Mouse (Mus musculus) embryo, embryonic 10 days (tissue): ENCODE measurements around the gene Upf3b.
"Not testable (repeated sequence)": the region's sequence is repeated elsewhere in the genome, so short reads cannot be mapped to it uniquely, and the experiment has no call there.

Experiments
- DNase-seq: peaks from one replicate; pipeline ENCODE4 v3.0.0-alpha.2; 2015; ENCODE audit warnings: low spot score

Upf3b gene

DNA sequence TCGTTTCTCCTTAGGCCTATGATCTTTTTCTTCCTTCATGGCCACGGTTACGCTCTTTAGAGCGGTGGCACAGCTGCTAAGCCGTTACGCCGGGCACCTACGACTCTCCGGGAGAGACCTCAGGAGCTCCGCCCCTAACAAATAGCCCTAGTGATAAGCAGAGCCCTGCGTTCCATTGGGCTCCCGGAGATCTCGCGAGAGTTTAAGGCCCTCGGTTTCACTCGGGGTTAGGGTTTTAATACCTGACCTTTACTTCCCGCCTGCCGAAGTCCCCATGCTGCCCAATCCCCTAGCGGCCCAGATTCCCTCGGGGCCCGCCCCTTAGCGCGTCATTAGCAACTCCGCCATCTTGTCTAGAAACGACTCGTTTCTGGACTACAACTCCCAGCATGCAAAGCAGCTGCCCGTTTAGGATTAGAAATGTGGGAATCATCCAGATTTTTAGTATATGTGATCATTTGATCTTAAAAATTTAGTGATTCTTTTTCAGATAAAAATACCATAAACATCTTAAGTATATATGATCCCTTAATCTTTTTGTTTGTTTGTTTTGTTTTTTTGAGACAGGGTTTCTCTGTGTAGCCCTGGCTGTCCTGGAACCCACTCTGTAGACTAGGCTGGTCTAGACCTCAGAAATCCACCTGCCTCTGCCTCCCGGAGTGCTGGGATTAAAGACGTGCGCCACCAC is at the start of gene Upf3b:
Gene Upf3b (minus strand): TSS at position 130 of the 688 bp plus-strand sequence.
- DNase-seq = peak; percentile 93

DNA sequence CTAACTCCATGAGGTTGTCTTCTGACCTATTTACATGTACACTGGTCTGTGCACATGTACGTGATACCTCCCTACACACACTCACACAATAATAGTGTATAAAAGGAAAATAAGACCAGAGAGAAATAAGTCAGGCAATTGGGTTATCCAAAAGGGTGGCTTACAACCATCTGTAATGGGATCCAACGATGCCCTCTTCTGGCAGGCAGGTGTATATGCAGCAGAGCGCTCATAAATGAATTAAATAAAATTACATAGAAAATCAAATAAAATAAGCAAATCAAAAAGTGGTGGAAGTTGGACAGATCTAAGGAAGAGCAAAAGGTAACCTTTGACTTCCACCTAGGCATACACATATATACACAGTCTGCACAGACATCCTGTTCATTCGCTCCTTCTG is 47.7 kb upstream of the Upf3b start:
- no peak for DNase-seq

- DNase-seq = peak; percentile 10
These were observed 34.8 kb upstream of the Upf3b start for GRCm38 (mm10) chrX:37144954-37145353.

- not testable (repeated sequence) for DNase-seq
These were observed 34.4 kb upstream of the Upf3b start for GRCm38 (mm10) chrX:37144498-37144897.

DNA sequence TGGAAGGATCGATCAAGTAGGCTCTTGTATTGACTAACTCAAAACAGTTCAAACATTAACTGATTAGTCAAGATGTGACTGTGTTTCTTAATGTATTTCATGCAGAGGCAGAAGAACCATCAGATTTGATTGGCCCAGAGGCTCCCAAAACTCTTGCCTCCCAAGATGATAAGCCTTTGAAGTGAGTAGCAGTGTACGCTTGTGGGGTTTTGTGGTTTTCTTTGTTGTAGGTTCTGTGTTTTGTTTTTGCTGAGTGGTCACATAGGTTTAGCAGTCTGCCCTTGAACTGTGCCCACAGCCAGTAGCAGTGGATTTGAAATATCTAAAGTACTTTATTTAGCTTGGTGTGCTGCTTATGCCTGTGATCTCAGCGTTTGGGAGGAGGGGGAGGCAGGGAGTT is 31.6 kb upstream of the Upf3b start:
- no peak for DNase-seq

GRCm38 (mm10) chrX:37126671-37127358 is 16.7 kb upstream of the Upf3b start, which contains the start of gene Nkap:
Nkap (plus strand) TSS chrX:37126795.
- DNase-seq = peak; percentile 76

DNA sequence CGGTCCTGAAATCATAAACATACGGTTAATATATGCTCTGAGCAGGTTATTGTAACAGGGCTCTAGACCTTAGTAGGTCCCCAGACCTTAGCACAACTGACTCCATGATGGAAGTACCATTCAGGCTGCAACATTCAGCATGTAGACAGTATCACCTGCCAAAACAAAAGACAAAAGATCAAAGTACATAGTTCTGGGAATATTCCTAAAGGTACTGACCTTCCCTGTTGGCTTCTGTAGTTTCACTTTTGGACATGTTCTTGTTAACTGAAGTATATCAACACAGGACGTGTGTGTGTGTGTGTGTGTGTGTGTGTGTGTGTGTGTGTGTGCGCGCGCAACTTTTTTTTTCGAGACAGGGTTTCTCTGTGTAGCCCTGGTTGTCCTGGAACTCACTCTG is 15.4 kb upstream of the Upf3b start:
- no peak for DNase-seq

GRCm38 (mm10) chrX:37120212-37120611 is 10.1 kb upstream of the Upf3b start:
- no peak for DNase-seq

- no peak for DNase-seq
These were observed 9.5 kb upstream of the Upf3b start for GRCm38 (mm10) chrX:37119585-37119984.

GRCm38 (mm10) chrX:37117085-37117484 is 7.0 kb upstream of the Upf3b start:
- DNase-seq = no peak

- no peak for DNase-seq
These were observed 715 bp upstream of the Upf3b start for GRCm38 (mm10) chrX:37110881-37111193.

DNA sequence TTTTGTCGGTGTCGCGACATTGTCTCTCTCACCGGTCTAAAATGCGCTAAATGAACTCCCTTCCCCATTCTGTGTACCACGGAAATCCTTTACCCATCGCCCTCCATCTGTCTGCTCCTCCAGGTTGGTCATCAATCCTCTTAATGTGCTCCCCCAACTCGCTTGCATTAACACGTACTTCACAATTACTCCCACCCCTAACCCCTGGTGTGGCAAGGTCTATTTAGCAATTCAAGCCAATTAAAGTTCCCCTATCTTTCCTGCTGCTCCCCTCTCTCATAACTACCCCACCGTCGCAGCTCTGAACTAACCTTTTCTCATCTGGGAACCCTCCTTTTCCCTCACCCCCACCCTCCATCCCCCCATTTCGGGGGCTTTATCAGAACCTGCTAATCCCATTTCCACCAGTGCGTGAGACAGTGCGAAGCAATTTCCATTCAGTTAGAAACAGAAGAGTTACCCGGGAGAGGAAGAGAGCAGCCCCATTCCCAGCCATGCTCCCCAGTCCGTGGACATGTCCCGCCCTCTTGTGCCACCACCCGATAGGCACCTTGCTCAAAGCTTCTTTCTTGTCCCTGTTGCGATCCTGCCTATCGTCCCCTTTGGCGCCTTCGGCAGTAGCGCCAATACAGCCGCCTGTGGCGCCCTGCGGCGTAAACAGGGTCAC is 463 bp downstream of the Upf3b start:
- DNase-seq = peak; percentile 7

DNA sequence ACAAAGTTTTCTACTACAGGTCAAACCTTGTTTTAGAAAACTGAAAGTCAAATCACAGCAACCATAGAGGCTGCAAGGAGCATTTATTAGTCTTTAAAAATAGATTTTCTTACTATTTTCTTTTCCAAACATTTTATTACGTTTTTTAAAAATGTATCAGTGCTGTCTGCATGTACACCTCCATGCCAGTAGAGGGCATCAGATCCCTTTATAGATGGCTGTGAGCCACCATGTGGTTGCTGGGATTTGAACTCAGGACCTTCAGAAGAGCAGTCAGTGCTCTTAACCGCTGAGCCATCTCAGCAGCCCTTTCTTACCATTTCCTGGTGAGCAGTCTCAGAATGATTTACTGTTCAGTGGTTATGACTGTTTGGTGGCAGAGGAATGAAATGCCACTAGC is 6.3 kb downstream of the Upf3b start:
- no peak for DNase-seq

GRCm38 (mm10) chrX:37098681-37099080 is 11.4 kb downstream of the Upf3b start:
- DNase-seq = no peak

DNA sequence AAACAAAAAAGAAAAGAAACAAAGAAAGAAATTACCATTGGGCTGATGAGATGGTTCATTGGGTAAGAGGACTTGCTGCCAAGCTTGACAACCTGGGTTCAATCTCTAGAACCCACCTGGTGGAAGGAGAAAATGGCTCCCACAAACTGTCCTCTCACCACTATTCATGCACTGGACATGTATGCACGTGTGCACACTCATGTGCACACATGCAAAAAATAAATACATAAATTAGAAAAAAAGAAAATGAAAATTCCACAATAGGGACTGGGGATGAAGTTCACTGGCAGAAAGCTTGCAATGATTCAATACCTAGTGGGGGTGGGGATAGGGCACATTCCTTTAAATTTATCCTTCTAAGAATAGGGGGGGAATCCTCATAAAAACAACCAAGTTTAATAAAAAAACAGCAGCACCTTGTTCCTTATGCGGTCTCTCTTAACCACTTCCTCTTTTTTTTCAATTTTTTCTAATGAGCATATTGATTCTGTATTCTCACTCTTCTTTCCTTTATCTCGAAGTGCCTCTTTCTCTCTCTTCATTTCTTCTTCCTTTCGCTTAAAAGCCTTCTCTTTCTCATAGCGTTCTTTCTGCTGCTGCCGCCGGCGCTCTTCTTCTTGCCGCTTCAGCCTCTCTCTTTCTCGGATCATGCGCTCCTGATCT is 14.9 kb downstream of the Upf3b start:
- no peak for DNase-seq

- DNase-seq = no peak
These were observed 18.7 kb downstream of the Upf3b start for GRCm38 (mm10) chrX:37091457-37091856.

DNA sequence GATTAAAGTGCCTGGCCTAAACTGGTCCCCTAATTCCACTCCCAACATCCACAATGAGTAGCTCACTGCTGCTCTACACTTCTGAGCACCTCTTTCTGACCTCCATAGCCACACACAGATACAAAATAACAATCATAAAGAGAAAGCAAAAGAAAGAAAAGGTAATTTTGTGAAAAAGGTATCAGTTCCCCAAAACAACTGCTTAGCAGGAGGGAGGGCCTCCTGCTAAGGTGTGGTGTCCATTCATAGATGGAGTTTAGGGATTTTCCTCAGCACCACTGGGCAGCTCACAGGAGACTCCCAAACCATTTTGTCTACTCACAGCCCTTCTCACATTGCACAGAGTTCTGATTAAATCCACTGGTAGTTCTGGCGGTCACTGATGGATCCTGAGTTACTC is 21.3 kb downstream of the Upf3b start:
- no peak for DNase-seq

DNA sequence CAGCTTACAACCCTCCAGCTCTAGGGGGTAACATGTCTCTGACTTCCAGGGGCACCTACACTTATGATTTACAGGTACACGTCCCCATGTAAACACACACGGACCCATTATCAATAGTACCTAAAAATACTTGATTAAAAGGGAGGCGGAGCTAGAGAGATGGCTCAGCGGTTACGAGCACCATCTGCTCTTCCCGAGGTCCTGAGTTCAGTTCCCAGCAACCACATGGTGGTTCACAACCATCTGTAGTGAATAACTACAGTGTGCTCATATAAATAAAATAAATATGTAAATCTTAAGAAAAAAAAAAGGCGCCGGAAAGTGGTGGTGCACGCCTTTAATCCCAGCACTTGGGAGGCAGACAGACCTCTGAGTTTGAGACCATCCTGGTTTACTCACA is 24.5 kb downstream of the Upf3b start:
- no peak for DNase-seq

- peak; percentile 90 for DNase-seq
These were observed 25.0 kb downstream of the Upf3b start, which contains the start of gene Rpl39 for GRCm38 (mm10) chrX:37084927-37085660. Rpl39 (minus strand) TSS chrX:37085402.

DNA sequence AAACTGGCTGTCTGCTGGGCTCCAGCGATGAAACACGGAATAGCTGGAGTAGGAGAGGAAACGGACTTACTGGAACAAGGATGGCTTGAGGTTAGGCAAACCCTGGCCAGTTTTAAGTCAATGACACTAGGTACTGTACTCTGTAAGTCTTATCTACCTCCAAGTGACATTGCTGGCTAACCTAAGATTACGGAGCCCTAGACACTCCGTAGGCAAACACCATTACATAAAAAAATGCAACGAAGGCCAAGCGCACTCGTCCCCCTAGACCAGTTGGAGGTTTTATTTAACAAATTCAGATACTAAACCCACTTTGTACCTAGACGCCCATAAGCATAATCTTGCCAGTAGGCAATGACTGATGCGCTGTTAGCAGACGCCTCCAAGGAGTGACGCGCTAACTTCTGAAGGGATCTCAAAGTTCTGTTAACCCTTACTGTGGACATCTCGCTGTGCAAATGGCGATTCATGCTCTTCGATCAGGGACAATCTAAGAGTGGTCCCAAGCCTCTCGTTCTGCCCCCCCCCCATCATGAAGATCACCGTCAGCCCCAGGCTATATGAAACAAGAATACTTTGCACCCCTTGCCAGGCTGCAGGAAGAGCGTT is 25.7 kb downstream of the Upf3b start:
- DNase-seq = peak; percentile 26

DNA sequence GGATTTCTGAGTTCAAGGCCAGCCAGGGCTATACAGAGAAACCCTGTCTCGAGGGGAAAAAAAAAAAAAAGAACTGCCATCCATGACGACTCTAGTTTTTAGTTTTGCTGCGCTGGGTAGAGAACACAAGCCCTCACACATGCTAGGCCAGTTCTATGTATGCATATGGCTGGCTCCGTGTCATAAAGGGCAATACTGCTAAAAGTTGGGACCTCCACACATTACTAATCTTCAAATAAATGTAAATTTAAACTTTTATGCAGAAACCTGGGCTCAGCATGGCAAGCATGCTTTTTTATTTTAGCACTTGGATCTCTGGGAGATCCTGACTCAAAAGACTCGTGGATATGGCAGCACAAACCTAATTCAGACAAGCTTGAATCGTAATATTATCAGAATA is 28.9 kb downstream of the Upf3b start:
- DNase-seq = peak; percentile 5

DNA sequence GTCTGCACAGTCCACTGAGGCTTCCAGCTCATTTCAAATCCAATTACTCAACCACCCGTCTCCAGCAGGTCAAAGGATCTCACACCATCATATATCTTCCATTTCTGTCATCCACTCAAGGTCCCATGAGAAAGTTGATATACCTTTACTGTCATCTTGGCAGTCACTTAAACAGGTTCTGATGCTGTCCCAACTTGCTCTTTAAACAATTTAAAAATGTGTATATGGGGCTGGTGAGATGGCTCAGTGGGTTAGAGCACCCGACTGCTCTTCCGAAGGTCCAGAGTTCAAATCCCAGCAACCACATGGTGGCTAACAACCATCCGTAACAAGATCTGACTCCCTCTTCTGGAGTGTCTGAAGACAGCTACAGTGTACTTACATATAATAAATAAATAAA is 29.8 kb downstream of the Upf3b start:
- peak; percentile 9 for DNase-seq
